Mouse (Mus musculus) CH12.LX (cell line): ENCODE data around the gene B3gnt4.

Experiments used
- BHLHE40 ChIP-seq: IDR thresholded peaks from 2 replicates; pipeline ENCODE4 v1.6.1; 2011; ENCODE audit warnings: mild to moderate bottlenecking, low read depth, low read length, improper control_type of control experiment
- CHD1 ChIP-seq: IDR thresholded peaks from 2 replicates; pipeline ENCODE4 v1.6.1; 2012; ENCODE audit warnings: low read depth, low read length, improper control_type of control experiment, inconsistent platforms
- CTCF ChIP-seq, 2 experiments: IDR thresholded peaks in 1 of 2; conservative IDR thresholded peaks in 1 of 2; 2 replicates each; pipeline ENCODE4 v1.5.1; 2011 to 2012; ENCODE audit warnings: low read depth in 2 of 2, low read length in 2 of 2, improper control_type of control experiment in 1 of 2, inconsistent platforms in 1 of 2, mild to moderate bottlenecking in 1 of 2, moderate library complexity in 1 of 2
- E2F4 ChIP-seq: IDR thresholded peaks from 2 replicates; pipeline ENCODE4 v1.6.1; 2011; ENCODE audit warnings: low read depth, low read length, improper control_type of control experiment; ENCODE audit not compliant: insufficient replicate concordance
- EP300 ChIP-seq: IDR thresholded peaks from 2 replicates; pipeline ENCODE4 v1.6.1; 2011; ENCODE audit warnings: low read length, improper control_type of control experiment
- ETS1 ChIP-seq: conservative IDR thresholded peaks from 2 replicates; pipeline ENCODE4 v1.6.1; 2012; ENCODE audit warnings: low read depth, mild to moderate bottlenecking, inconsistent platforms, low read length, improper control_type of control experiment, moderate library complexity
- JUN ChIP-seq: IDR thresholded peaks from 2 replicates; pipeline ENCODE4 v1.6.1; 2011; ENCODE audit warnings: low read depth, mild to moderate bottlenecking, low read length, improper control_type of control experiment, moderate library complexity; ENCODE audit not compliant: insufficient read depth
- JUND ChIP-seq: conservative IDR thresholded peaks from 2 replicates; pipeline ENCODE4 v1.6.1; 2011; ENCODE audit warnings: low read depth, low read length, improper control_type of control experiment
- MAFK ChIP-seq: IDR thresholded peaks from 2 replicates; pipeline ENCODE4 v1.6.1; 2011; ENCODE audit warnings: low read length, improper control_type of control experiment; ENCODE audit not compliant: insufficient replicate concordance
- MAX ChIP-seq: IDR thresholded peaks from 2 replicates; pipeline ENCODE4 v1.6.1; 2011; ENCODE audit warnings: low read length, improper control_type of control experiment
- POLR2A ChIP-seq: IDR thresholded peaks from 2 replicates; pipeline ENCODE4 v1.6.1; 2011; ENCODE audit warnings: low read depth, mild to moderate bottlenecking, improper control_type of control experiment, low read length
- SIN3A ChIP-seq: IDR thresholded peaks from 2 replicates; pipeline ENCODE4 v1.6.1; 2012; ENCODE audit warnings: low read length, improper control_type of control experiment, inconsistent platforms
- TBP ChIP-seq: conservative IDR thresholded peaks from 2 replicates; pipeline ENCODE4 v1.6.1; 2011; ENCODE audit warnings: low read depth, low read length, improper control_type of control experiment

- TF ChIP-seq POLR2A (no peak), ETS1 (no peak), MAFK (no peak), MAX (no peak), JUN (no peak), CTCF (conservative IDR thresholded peaks at IDR 0.05 in 1 of 2, IDR thresholded peaks at IDR 0.05 in 1 of 2; ENCODE audit: low read depth in 2 of 2, low read length in 2 of 2) (no peak), CHD1 (no peak), BHLHE40 (no peak), SIN3A (no peak), EP300 (no peak), JUND (no peak), TBP (no peak), E2F4 (no peak)
These were observed 15.0 kb downstream of the B3gnt4 start, which contains the start of gene Gm49027 for GRCm38 (mm10) chr5:123525281-123525680.
